Mouse (Mus musculus) heart, embryonic 16.5 days (tissue): ENCODE measurements around the gene Cfl1. TPM values are rescaled to one million over a fixed set of nuclear protein-coding genes. Genes with fewer than 3 reads are reported as not detected.

ENCODE experiments used
- ATAC-seq: fragments of 200-750 bp; cut with Nextera tagmentation; replicated peaks from 2 replicates; pipeline ENCODE4 v1.8.0; 2017; ENCODE audit warnings: moderate number of reproducible peaks; ENCODE audit not compliant: insufficient read depth, low FRiP score; ENCODE audit errors: extremely low read depth
- H3K27ac ChIP-seq: fragments of 300-500 bp; sonication (generic); 2 replicates; pipeline ENCODE4 v1.5.1; 2014; ENCODE audit warnings: mild to moderate bottlenecking, low read length, control low read depth, moderate library complexity
- H3K27me3 ChIP-seq: fragments of 300-500 bp; sonication (generic); 2 replicates; pipeline ENCODE4 v1.6.1; 2014; ENCODE audit warnings: low read length, mixed read lengths; ENCODE audit not compliant: control insufficient read depth, insufficient read depth
- H3K36me3 ChIP-seq: fragments of 300-500 bp; sonication (generic); 2 replicates; pipeline ENCODE4 v1.6.1; 2014; ENCODE audit not compliant: control insufficient read depth, insufficient read depth
- H3K4me1 ChIP-seq: fragments of 300-500 bp; sonication (generic); 2 replicates; pipeline ENCODE4 v1.6.1; 2014; ENCODE audit warnings: low read length, mixed read lengths; ENCODE audit not compliant: control insufficient read depth, insufficient read depth
- H3K4me2 ChIP-seq: fragments of 300-500 bp; sonication (generic); 2 replicates; pipeline ENCODE4 v1.6.1; 2014; ENCODE audit warnings: low read depth, mild to moderate bottlenecking, control low read depth, low read length
- H3K4me3 ChIP-seq: fragments of 300-500 bp; sonication (generic); 2 replicates; pipeline ENCODE4 v1.5.1; 2014; ENCODE audit warnings: mild to moderate bottlenecking, control low read depth, low read length
- H3K9ac ChIP-seq: fragments of 300-500 bp; sonication (generic); 2 replicates; pipeline ENCODE4 v1.6.1; 2014; ENCODE audit warnings: low read length, control low read depth
- H3K9me3 ChIP-seq: fragments of 300-500 bp; sonication (generic); replicated peaks from 2 replicates; pipeline ENCODE4 v1.6.1; 2016; ENCODE audit warnings: low read length; ENCODE audit not compliant: control insufficient read depth
- WGBS: fragments of 180-500 bp; shearing (Covaris S2); extraction: QIAGEN DNeasy Blood & Tissue Kit; methylation state at CpG from one replicate; pipeline ENCODE4 v1.1.7; 2014; 5-methylcytosine and 5-hydroxymethylcytosine counted together
- polyA plus RNA-seq: library from polyadenylated mRNA; unstranded; fragments of >200 nt; fragmentation: Nextera tagmentation; extraction: Ambion mirVana; gene quantifications from 2 replicates; pipeline ENCODE4 v1.2.1, GENCODE M21; 2015

The Cfl1 gene
- polyA plus RNA-seq, 1 experiment from 2014 or later = 1,829 TPM

DNA sequence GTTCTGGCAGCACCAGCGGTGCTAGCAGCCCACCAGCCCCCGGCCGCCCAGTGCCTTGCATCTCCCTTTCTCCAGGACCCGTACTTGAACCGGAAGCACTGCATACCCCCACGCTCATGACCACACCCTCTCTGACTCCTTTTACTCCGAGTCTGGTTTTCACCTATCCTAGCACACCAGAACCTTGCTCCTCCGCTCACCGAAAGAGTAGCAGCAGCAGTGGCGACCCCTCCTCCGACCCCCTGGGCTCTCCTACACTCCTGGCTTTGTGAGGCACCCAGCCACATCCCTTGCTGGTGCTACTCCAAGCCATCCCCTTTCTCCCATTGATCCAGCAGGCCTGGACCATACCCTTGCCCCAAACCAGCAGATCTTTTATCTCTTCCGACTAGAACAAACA, 35.2 kb upstream of the Cfl1 start:
- 75% methylated on average over 12 of the region's 12 CpGs for WGBS
- ATAC-seq = no peak

GRCm38 (mm10) chr19:5455568-5455967, 34.7 kb upstream of the Cfl1 start:
- Histone ChIP-seq H3K36me3 (no peaks in the 10 kb centered on the region), H3K4me1 (peaks cover 25% of the 10 kb centered on the region), H3K27me3 (peaks cover under 1% of the 10 kb centered on the region; the same call in 1 of the 2 replicates), H3K27ac (peak overlapping the region; percentile 89), H3K4me2 (peak overlapping the region; percentile 98), H3K9ac (peak overlapping the region; percentile 82), H3K9me3 (no peaks in the 10 kb centered on the region), H3K4me3 (peak overlapping the region; percentile 71)
- ATAC-seq = no peak
- 60% methylated on average over 8 of the region's 8 CpGs for WGBS

More for the DNA sequence above, 35.2 kb upstream of the Cfl1 start:
- H3K4me2 ChIP-seq = peak overlapping the region; percentile 98
- H3K4me3 ChIP-seq = peak overlapping the region; percentile 71
- peaks cover 25% of the 10 kb centered on the region for H3K4me1 ChIP-seq
- H3K27me3 ChIP-seq = peaks cover 6% of the 10 kb centered on the region
- H3K9ac ChIP-seq = peak overlapping the region; percentile 82
- no peaks in the 10 kb centered on the region for H3K9me3 ChIP-seq
- H3K27ac ChIP-seq = no peak overlapping the region
- H3K36me3 ChIP-seq = no peaks in the 10 kb centered on the region

DNA sequence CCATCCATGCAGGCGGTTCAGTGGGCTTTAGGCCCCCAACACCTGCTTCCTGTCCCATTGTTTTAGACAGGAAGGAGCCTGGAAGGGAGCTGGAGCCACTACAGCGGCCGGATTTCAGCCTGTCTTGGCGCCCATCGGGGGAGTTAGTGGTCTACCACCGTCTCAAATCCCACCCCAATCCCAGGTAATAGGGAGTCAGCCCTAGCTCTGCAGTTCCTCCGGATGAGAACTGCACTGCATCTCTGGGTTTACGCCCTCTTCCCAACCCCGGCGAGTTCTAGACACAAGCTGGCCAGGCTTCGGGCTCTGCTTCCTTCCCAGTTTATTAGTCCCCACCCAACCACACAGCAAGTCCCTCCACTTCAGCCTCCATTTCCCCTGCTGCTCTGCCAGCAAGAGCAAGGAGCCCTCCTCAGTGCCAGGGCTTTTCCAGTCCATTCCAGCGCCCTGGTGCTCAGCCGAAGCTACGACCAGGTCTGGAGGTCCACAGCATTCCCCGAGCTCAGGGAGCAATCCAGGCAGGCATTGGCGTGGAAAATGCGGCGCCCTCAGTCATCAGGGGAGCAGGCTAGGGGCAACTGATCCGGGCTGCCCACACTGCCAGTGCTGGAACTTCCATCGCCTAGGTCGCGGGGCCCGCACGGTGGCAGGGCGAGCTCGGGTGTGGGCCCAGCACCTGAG, 33.9 kb upstream of the Cfl1 start:
- Histone ChIP-seq H3K4me2 (peak overlapping the region; percentile 98), H3K9ac (peak overlapping the region; percentile 82), H3K27ac (peak overlapping the region; percentile 89), H3K36me3 (no peaks in the 10 kb centered on the region), H3K27me3 (no peaks in the 10 kb centered on the region), H3K4me3 (peak overlapping the region; percentile 71), H3K4me1 (peaks cover 30% of the 10 kb centered on the region), H3K9me3 (no peaks in the 10 kb centered on the region)
- ATAC-seq = peak; percentile 15; the same call in 1 of the 2 replicates
- 3% methylated on average over 26 of the region's 26 CpGs for WGBS

DNA sequence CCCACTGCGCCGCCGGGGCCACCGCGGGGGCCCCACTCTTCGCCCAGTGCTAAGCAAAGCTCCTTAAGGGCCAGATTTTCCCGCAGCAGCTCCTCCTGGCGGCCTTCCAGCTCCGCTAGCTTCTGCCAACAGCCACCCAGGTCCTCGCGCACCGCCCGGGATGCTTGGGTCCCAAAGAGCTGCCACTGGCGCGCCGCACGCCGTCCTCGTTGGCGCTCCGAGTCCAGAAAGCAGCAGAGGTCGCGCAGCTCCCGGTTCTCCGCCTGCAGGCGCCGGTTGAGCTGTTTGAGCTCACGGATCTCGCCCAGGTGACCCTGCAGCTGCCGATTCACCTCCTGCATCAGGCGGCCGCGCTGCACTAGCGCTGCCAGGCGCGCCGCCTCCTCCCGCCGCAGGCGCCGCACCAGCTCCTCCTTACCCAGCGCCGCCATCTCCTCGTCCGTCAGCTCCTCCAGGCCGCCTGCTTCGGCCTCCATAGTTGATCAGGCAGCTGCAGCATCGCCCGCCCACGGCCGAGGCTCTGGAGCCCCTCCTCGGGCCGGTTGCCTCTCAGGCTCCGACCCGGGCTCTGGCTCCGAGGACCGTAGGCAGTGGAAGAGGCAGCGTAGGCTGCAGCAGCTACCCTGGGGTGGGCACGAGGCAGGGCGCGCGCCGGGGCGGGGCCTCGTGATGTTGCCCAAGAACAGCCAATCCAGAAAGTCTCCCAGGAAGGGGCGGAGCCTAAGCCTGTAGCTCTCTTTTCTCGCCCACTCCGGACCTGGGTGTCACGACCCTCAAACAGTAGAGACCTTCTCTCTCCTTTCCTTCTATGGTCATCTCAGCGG, 33.1 kb upstream of the Cfl1 start:
- Histone ChIP-seq H3K9ac (peak overlapping the region; percentile 82), H3K27ac (peak overlapping the region; percentile 89), H3K4me1 (peaks cover 32% of the 10 kb centered on the region), H3K9me3 (no peaks in the 10 kb centered on the region), H3K27me3 (no peaks in the 10 kb centered on the region), H3K4me2 (peak overlapping the region; percentile 98), H3K36me3 (no peaks in the 10 kb centered on the region), H3K4me3 (peak overlapping the region; percentile 71)
- ATAC-seq = peak; percentile 91
- WGBS = under 1% methylated on average over 70 of the region's 70 CpGs

DNA sequence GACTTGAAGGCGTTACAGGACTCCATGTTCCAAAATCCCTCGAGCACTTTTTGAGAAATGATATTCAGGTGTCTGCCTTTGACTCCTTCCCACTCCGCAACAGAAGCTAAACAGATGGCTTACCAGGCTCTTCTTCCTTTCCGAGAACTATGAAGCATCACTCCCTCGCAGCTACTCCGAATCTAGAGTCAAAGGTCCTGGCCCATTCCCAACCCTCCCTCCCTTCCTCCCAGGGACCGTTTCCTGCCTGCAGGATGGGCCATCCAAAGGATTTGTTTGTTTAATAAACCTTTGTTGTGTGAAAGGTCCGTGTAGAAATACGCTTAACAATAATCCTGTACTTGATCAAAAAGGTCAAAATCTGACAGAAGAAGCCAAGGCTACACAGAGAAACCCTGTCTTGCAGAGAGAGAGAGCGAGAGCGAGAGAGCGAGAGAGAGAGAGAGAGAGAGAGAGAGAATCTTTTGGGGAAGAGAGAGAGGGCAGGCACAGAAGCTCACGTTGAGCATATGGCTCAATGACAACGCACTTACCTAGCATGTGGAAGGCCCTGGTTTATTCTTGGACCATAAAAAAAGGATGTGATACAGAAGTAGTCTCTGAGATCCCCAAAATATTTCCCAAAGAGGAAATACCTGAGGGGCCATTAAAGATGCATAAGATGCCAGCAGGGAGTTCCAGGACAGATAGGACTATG, 32.4 kb upstream of the Cfl1 start, which contains the start of gene Ccdc85b:
TSS of gene Ccdc85b (minus strand) at position 149 of the 697 bp plus-strand sequence.
- WGBS = 16% methylated on average over 14 of the region's 14 CpGs
- Histone ChIP-seq H3K27me3 (no peaks in the 10 kb centered on the region), H3K27ac (peak within 1 kb of the TSS; percentile 89), H3K4me3 (peak within 1 kb of the TSS; percentile 71), H3K36me3 (peaks cover 3% of the 10 kb centered on the region; the same call in 1 of the 2 replicates), H3K4me2 (peak within 1 kb of the TSS; percentile 98), H3K9me3 (no peaks in the 10 kb centered on the region), H3K9ac (peak within 1 kb of the TSS; percentile 82), H3K4me1 (peaks cover 32% of the 10 kb centered on the region)
- 0 out of 2 replicates have a peak, but pooled peaks have one; percentile 0 for ATAC-seq

DNA sequence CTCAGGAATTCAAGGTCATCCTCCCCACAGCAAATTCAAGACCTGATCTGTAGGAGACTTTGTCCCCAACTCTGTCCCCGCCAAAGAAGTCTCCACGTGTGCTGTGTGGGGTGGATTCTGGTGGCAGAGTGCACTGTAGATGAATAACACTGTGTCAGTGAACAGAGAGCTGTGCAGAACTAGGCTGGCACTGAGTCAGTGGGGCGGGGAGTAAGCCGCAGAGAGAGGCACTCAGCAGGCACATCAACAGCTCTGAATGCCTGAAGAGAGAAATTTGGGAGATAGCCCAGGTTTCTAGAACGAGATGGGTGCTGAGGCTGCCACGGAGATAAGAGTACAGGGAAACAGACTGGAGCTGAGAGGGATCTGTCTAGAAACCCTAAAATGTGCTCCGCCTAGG, 31.2 kb upstream of the Cfl1 start:
- H3K36me3 ChIP-seq = peaks cover 8% of the 10 kb centered on the region
- H3K4me1 ChIP-seq = peaks cover 37% of the 10 kb centered on the region
- 59% methylated on average over 7 of the region's 7 CpGs for WGBS
- H3K9me3 ChIP-seq = no peaks in the 10 kb centered on the region
- H3K9ac ChIP-seq = no peak overlapping the region
- no peak for ATAC-seq
- H3K27me3 ChIP-seq = no peaks in the 10 kb centered on the region
- H3K27ac ChIP-seq = no peak overlapping the region
- no peak overlapping the region for H3K4me2 ChIP-seq
- H3K4me3 ChIP-seq = no peak overlapping the region

DNA sequence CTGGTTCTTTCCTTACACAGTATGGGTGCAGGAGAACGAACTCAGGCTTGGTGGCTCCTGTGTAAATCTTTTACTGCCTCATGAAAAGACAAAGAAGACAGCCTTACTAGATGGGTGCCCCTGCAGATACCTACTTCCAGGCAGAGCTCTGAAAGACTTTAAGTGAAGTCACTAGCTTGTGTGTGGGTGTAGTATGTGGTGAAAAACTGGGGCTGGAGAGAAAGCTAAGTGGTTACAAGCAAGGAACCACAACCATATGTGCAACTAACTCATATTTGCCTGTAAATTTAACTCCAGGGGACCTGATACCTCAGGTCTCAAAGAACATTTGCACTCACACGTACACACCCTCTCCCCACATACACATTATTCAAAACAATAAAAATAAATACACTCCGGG, 30.4 kb upstream of the Cfl1 start:
- Histone ChIP-seq H3K27ac (peak overlapping the region; percentile 58; the same call in 1 of the 2 replicates), H3K4me1 (peaks cover 41% of the 10 kb centered on the region), H3K9ac (peak overlapping the region; percentile 88), H3K36me3 (peaks cover 10% of the 10 kb centered on the region), H3K9me3 (no peaks in the 10 kb centered on the region), H3K4me3 (peak overlapping the region; percentile 87), H3K27me3 (no peaks in the 10 kb centered on the region), H3K4me2 (peak overlapping the region; percentile 93)
- ATAC-seq = no peak
- WGBS = 25% methylated on average over 3 of the region's 3 CpGs

DNA sequence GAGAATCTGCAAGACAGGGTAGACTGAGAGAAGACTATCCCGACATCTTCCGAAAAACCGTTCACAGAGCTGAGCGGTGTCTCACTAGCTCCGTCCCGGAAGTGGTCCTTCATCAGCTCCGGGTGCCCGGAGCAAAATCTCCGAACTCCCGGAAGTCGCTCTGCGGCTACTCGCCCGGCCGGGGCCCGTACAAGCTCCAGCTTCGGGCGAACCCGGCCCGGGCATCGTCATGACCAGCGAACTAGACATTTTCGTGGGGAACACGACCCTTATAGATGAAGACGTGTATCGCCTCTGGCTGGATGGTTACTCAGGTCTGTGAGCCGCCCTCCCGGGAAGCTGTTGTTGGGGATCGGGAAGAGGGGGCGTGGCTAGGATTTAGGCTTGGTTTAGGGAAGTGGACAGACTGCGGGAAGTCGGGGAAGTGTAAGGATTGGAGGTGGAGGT, 29.8 kb upstream of the Cfl1 start, which contains the start of gene Fibp:
TSS of gene Fibp (plus strand) at position 151 of the 447 bp plus-strand sequence.
- ATAC-seq = peak; percentile 26; the same call in 1 of the 2 replicates
- Histone ChIP-seq H3K9ac (peak within 1 kb of the TSS; percentile 88), H3K27me3 (no peaks in the 10 kb centered on the region), H3K9me3 (no peaks in the 10 kb centered on the region), H3K36me3 (peaks cover 16% of the 10 kb centered on the region), H3K4me3 (peak within 1 kb of the TSS; percentile 87), H3K4me1 (peaks cover 36% of the 10 kb centered on the region), H3K27ac (peak within 1 kb of the TSS; percentile 78), H3K4me2 (peak within 1 kb of the TSS; percentile 93)
- WGBS = 0% methylated on average over 32 of the region's 32 CpGs
